Mouse (Mus musculus) midbrain, postnatal 0 days (tissue): ENCODE measurements around the gene Rbp2. TPM values are rescaled to one million over a fixed set of nuclear protein-coding genes. Genes with fewer than 3 reads are reported as not detected.
A peak's percentile ranks its signal among the peaks of the same experiment; 100 is the strongest.

Source experiments
- ATAC-seq: fragments of 200-750 bp; cut with Nextera tagmentation; 2 replicates; pipeline ENCODE4 v1.8.0; 2017; ENCODE audit warnings: moderate number of reproducible peaks, mild to moderate bottlenecking, moderate TSS enrichment, moderate library complexity; ENCODE audit not compliant: low FRiP score
- DNase-seq: peaks from one replicate; pipeline ENCODE4 v3.0.0-alpha.2; 2015; ENCODE audit warnings: low spot score
- H3K27ac ChIP-seq: fragments of 300-500 bp; sonication (generic); 2 replicates; pipeline ENCODE4 v1.5.1; 2014; ENCODE audit warnings: low read depth, mild to moderate bottlenecking, low read length, mixed read lengths
- H3K27me3 ChIP-seq: fragments of 300-500 bp; sonication (generic); 2 replicates; pipeline ENCODE4 v1.6.1; 2014; ENCODE audit warnings: low read length, control low read depth, mixed read lengths; ENCODE audit not compliant: insufficient read depth
- H3K36me3 ChIP-seq: fragments of 300-500 bp; sonication (generic); 2 replicates; pipeline ENCODE4 v1.6.1; 2014; ENCODE audit warnings: low read length, control low read depth, mixed read lengths; ENCODE audit not compliant: insufficient read depth
- H3K4me1 ChIP-seq: fragments of 300-500 bp; sonication (generic); 2 replicates; pipeline ENCODE4 v1.6.1; 2014; ENCODE audit warnings: mild to moderate bottlenecking, control low read depth, antibody characterized with exemption, low read length, mixed read lengths; ENCODE audit not compliant: insufficient read depth
- H3K4me2 ChIP-seq: fragments of 300-500 bp; sonication (generic); 2 replicates; pipeline ENCODE4 v1.6.1; 2014; ENCODE audit warnings: low read depth, mild to moderate bottlenecking, low read length, mixed read lengths; ENCODE audit not compliant: poor library complexity, severe bottlenecking
- H3K4me3 ChIP-seq: fragments of 300-500 bp; sonication (generic); 2 replicates; pipeline ENCODE4 v1.5.1; 2014; ENCODE audit warnings: low read depth, mild to moderate bottlenecking, low read length, moderate library complexity
- H3K9ac ChIP-seq: fragments of 300-500 bp; sonication (generic); replicated peaks from 2 replicates; pipeline ENCODE4 v1.6.1; 2014; ENCODE audit warnings: mild to moderate bottlenecking, low read length, moderate library complexity, mixed read lengths; ENCODE audit not compliant: poor library complexity, severe bottlenecking
- H3K9me3 ChIP-seq: fragments of 300-500 bp; sonication (generic); 2 replicates; pipeline ENCODE4 v1.6.1; 2016; ENCODE audit warnings: low read length, control low read depth
- CTCF ChIP-seq: IDR thresholded peaks from 2 replicates; pipeline ENCODE4 v1.5.1; 2016; ENCODE audit warnings: antibody characterized with exemption, mild to moderate bottlenecking
- WGBS: fragments of 180-500 bp; shearing (Covaris S2); extraction: QIAGEN DNeasy Blood & Tissue Kit; methylation state at CpG from one replicate; pipeline ENCODE4 v1.1.7; 2014; 5-methylcytosine and 5-hydroxymethylcytosine counted together
- polyA plus RNA-seq: library from polyadenylated mRNA; unstranded; fragments of >200 nt; fragmentation: Nextera tagmentation; extraction: Ambion mirVana; gene quantifications from 2 replicates; pipeline ENCODE4 v1.2.1, GENCODE M21; 2015
- total RNA-seq: library from RNA; depleted of rRNA; stranded (reverse); fragments of >200 nt; gene quantifications from 2 replicates; pipeline ENCODE4 v1.2.3, GENCODE M21; 2014

Gene Rbp2
- total and polyA plus RNA-seq, 2 experiments from 2014 or later, result 0.32 TPM; not detected in 1

DNA sequence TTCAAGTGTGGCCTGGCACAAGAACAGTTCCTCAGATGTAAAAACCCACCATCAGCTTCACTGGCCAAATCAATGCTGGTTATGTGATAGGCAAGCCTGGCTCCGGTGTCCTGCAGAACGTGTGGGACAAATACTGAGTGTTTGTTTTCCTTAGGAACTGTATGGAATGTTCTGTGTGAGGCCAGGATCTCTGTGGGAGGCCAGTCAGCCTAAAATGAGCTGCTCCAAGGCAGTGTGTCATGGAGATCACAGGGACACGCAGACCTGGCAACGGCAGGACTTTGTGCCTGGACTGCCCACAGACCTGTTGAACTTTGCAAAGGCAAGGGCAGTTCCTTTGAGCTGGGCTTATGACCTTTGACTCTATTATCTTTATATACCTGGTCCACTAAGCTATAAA lies 4.2 kb downstream of the Rbp2 start:
- H3K4me1 ChIP-seq, result no peaks in the 10 kb centered on the region
- no peak for DNase-seq
- no peak overlapping the region for H3K9ac ChIP-seq
- H3K4me3 ChIP-seq, result no peak overlapping the region
- WGBS, result 53% methylated on average over 4 of the region's 4 CpGs
- no peak for ATAC-seq
- H3K27me3 ChIP-seq, result no peaks in the 10 kb centered on the region
- no peak for TF ChIP-seq CTCF
- no peaks in the 10 kb centered on the region for H3K36me3 ChIP-seq
- H3K9me3 ChIP-seq, result no peaks in the 10 kb centered on the region
- H3K27ac ChIP-seq, result no peak overlapping the region
- H3K4me2 ChIP-seq, result no peak overlapping the region

DNA sequence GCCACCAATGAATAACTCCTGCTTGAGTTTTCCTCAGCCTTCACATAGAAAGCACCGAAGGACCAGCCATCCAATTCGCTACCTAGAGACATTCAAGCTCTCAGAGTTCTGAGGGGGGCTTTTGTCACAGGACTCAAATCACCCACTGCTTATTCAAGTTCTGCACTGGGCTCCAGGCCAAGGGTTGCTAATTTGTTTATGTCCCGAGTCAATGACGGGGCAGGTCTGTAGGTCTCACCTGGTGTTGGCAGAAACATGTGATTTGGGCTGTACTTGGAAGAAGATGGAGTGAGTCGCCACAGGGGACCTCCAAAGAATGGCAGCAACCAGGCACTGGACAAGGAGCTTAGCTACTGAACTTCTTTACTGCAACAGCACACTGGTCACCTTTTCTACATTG lies 5.2 kb downstream of the Rbp2 start:
- Histone ChIP-seq H3K27me3 (no peaks in the 10 kb centered on the region), H3K27ac (no peak overlapping the region), H3K9me3 (no peaks in the 10 kb centered on the region), H3K4me1 (no peaks in the 10 kb centered on the region), H3K4me2 (no peak overlapping the region), H3K9ac (no peak overlapping the region), H3K4me3 (no peak overlapping the region), H3K36me3 (no peaks in the 10 kb centered on the region)
- ATAC-seq, result no peak
- DNase-seq, result no peak
- no peak for TF ChIP-seq CTCF
- WGBS, result 85% methylated on average over 5 of the region's 5 CpGs

GRCm38 (mm10) chr9:98492212-98492611 lies 6.3 kb downstream of the Rbp2 start:
- no peak for ATAC-seq
- Histone ChIP-seq H3K36me3 (no peaks in the 10 kb centered on the region), H3K9ac (no peak overlapping the region), H3K4me3 (no peak overlapping the region), H3K4me2 (no peak overlapping the region), H3K27ac (no peak overlapping the region), H3K4me1 (no peaks in the 10 kb centered on the region), H3K9me3 (no peaks in the 10 kb centered on the region), H3K27me3 (no peaks in the 10 kb centered on the region)
- TF ChIP-seq CTCF, result no peak
- 92% methylated on average over 5 of the region's 5 CpGs for WGBS
- no peak for DNase-seq

DNA sequence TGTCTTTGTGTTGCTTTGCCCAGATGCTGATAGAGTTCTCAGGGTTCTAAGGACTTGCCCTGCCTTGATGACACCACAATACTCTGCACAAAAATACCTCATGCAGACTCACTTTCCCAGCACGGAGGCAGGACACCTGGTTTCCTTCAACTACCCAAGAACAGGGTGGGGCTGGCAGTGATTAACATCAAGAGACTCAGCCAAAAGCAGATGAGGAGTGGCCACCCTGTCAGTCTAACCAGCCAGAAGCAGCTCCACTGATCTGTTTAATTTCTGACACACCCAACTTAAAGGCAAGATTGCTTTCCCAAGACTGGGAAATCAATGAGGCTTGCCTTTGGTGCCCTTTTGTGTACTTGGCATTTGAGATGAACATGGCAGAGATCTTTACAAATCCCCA lies 6.9 kb downstream of the Rbp2 start:
- no peaks in the 10 kb centered on the region for H3K36me3 ChIP-seq
- TF ChIP-seq CTCF, result no peak
- no peaks in the 10 kb centered on the region for H3K4me1 ChIP-seq
- H3K9me3 ChIP-seq, result no peaks in the 10 kb centered on the region
- no peak overlapping the region for H3K4me2 ChIP-seq
- H3K27me3 ChIP-seq, result no peaks in the 10 kb centered on the region
- DNase-seq (no peak), ATAC-seq (no peak)
- no peak overlapping the region for H3K27ac ChIP-seq
- H3K4me3 ChIP-seq, result no peak overlapping the region
- whole genome bisulfite sequencing, result 83% methylated on average over 1 of the region's 1 CpGs
- H3K9ac ChIP-seq, result no peak overlapping the region

GRCm38 (mm10) chr9:98497157-98497556 lies 11.2 kb downstream of the Rbp2 start:
- WGBS, result 49% methylated on average over 7 of the region's 7 CpGs
- no peak overlapping the region for H3K9ac ChIP-seq
- TF ChIP-seq CTCF, result no peak

DNA sequence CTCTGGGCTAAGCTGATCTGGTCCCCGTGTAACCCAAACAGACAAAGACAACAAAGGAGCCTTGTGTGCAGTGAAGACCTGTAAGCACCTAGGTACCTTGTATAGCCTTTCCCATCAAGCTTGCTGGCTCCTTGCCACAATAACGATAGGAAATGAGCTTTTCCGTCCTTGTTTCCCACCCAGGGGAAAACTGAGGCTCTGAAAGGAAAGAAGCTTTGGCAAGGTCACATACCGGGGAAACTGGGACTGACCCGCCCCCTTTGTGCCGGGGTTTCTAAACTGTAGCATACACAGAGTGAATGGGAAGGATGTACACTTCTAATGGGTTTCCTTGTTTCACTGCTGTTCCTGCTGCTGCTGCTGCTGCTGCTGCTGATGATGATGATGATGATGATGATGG lies 12.1 kb downstream of the Rbp2 start:
- Histone ChIP-seq H3K9ac (no peak overlapping the region), H3K4me3 (no peak overlapping the region), H3K27ac (no peak overlapping the region), H3K4me1 (no peaks in the 10 kb centered on the region), H3K9me3 (no peaks in the 10 kb centered on the region), H3K4me2 (no peak overlapping the region), H3K27me3 (no peaks in the 10 kb centered on the region), H3K36me3 (no peaks in the 10 kb centered on the region)
- TF ChIP-seq CTCF, result no peak
- ATAC-seq (no peak), DNase-seq (no peak)
- 58% methylated on average over 6 of the region's 6 CpGs for WGBS

More at GRCm38 (mm10) chr9:98497157-98497556, 11.2 kb downstream of the Rbp2 start:
- Histone ChIP-seq H3K27me3 (no peaks in the 10 kb centered on the region), H3K4me2 (no peak overlapping the region), H3K27ac (no peak overlapping the region), H3K9me3 (no peaks in the 10 kb centered on the region), H3K4me3 (no peak overlapping the region), H3K36me3 (no peaks in the 10 kb centered on the region), H3K4me1 (no peaks in the 10 kb centered on the region)
- no peak for ATAC-seq
- DNase-seq, result peak; percentile 19
